Mouse (Mus musculus) kidney, postnatal 0 days (tissue): ENCODE results near the gene Ccnf. TPM values are rescaled to one million over a fixed set of nuclear protein-coding genes. Genes with fewer than 3 reads are reported as not detected.

ENCODE experiments used
- ATAC-seq: fragments of 200-750 bp; cut with Nextera tagmentation; replicated peaks from 2 replicates; pipeline ENCODE4 v1.8.0; 2017; ENCODE audit warnings: low read depth, moderate number of reproducible peaks, moderate TSS enrichment, moderate library complexity; ENCODE audit not compliant: low FRiP score
- DNase-seq: peaks from one replicate; pipeline ENCODE4 v3.0.0-alpha.2; 2016; ENCODE audit warnings: low spot score
- H3K27ac ChIP-seq: fragments of 300-500 bp; sonication (generic); 2 replicates; pipeline ENCODE4 v1.5.1; 2014; ENCODE audit warnings: mild to moderate bottlenecking
- H3K27me3 ChIP-seq: fragments of 300-500 bp; sonication (generic); 2 replicates; pipeline ENCODE4 v1.6.1; 2014; ENCODE audit warnings: low read length, mixed read lengths; ENCODE audit not compliant: insufficient read depth
- H3K36me3 ChIP-seq: fragments of 300-500 bp; sonication (generic); 2 replicates; pipeline ENCODE4 v1.6.1; 2014; ENCODE audit warnings: low read length, mixed read lengths; ENCODE audit not compliant: insufficient read depth
- H3K4me1 ChIP-seq: fragments of 300-500 bp; sonication (generic); replicated peaks from 2 replicates; pipeline ENCODE4 v1.6.1; 2014; ENCODE audit warnings: antibody characterized with exemption, low read length, mixed read lengths; ENCODE audit not compliant: insufficient read depth
- H3K4me2 ChIP-seq: fragments of 300-500 bp; sonication (generic); 2 replicates; pipeline ENCODE4 v1.6.1; 2014; ENCODE audit warnings: mild to moderate bottlenecking, low read length, moderate library complexity, mixed read lengths
- H3K4me3 ChIP-seq: fragments of 300-500 bp; sonication (generic); replicated peaks from 2 replicates; pipeline ENCODE4 v1.5.1; 2014; ENCODE audit warnings: low read depth, low read length
- H3K9ac ChIP-seq: fragments of 300-500 bp; sonication (generic); 2 replicates; pipeline ENCODE4 v1.6.1; 2014; ENCODE audit warnings: low read depth, low read length
- H3K9me3 ChIP-seq: fragments of 300-500 bp; sonication (generic); replicated peaks from 2 replicates; pipeline ENCODE4 v1.6.1; 2016; ENCODE audit warnings: low read length, inconsistent platforms, mixed read lengths
- CTCF ChIP-seq: IDR thresholded peaks from 2 replicates; pipeline ENCODE4 v1.5.1; 2016; ENCODE audit warnings: antibody characterized with exemption, low read depth, mild to moderate bottlenecking, moderate library complexity
- WGBS: fragments of 180-500 bp; shearing (Covaris S2); extraction: QIAGEN DNeasy Blood & Tissue Kit; methylation state at CpG from one replicate; pipeline ENCODE4 v1.1.7; 2014; 5-methylcytosine and 5-hydroxymethylcytosine counted together
- microRNA-seq: library from miRNA; unstranded; fragments of <30 nt; microRNA quantifications from one replicate; pipeline ENCODE4, GENCODE M21; 2016
- polyA plus RNA-seq: library from polyadenylated mRNA; unstranded; fragments of >200 nt; fragmentation: Nextera tagmentation; extraction: Ambion mirVana; gene quantifications from 2 replicates; pipeline ENCODE4 v1.2.1, GENCODE M21; 2015

Ccnf gene
- polyA plus RNA-seq, 1 experiment from 2014 or later, result 18.3 TPM

GRCm38 (mm10) chr17:24193268-24193667, 58.0 kb downstream of the Ccnf start:
- TF ChIP-seq CTCF, result no peak

GRCm38 (mm10) chr17:24192848-24193247, 58.4 kb downstream of the Ccnf start:
- ATAC-seq, result no peak
- Histone ChIP-seq H3K9me3 (no peaks in the 10 kb centered on the region), H3K4me1 (no peaks in the 10 kb centered on the region), H3K9ac (no peak overlapping the region), H3K27me3 (no peaks in the 10 kb centered on the region), H3K4me2 (no peak overlapping the region), H3K4me3 (no peak overlapping the region), H3K36me3 (no peaks in the 10 kb centered on the region), H3K27ac (no peak overlapping the region)
- no peak for DNase-seq
- WGBS, result 59% methylated on average over 8 of the region's 8 CpGs
- TF ChIP-seq CTCF, result no peak

More at GRCm38 (mm10) chr17:24193268-24193667, 58.0 kb downstream of the Ccnf start:
- Histone ChIP-seq H3K27me3 (no peaks in the 10 kb centered on the region), H3K4me2 (no peak overlapping the region), H3K9ac (no peak overlapping the region), H3K4me1 (no peaks in the 10 kb centered on the region), H3K4me3 (no peak overlapping the region), H3K9me3 (no peaks in the 10 kb centered on the region), H3K36me3 (no peaks in the 10 kb centered on the region), H3K27ac (no peak overlapping the region)
- DNase-seq, result no peak
- ATAC-seq, result no peak
- 88% methylated on average over 8 of the region's 8 CpGs for WGBS

- Histone ChIP-seq H3K4me2 (no peak overlapping the region), H3K27me3 (no peaks in the 10 kb centered on the region), H3K4me3 (no peak overlapping the region), H3K9ac (no peak overlapping the region), H3K9me3 (no peaks in the 10 kb centered on the region), H3K36me3 (no peaks in the 10 kb centered on the region), H3K27ac (no peak overlapping the region), H3K4me1 (no peaks in the 10 kb centered on the region)
- TF ChIP-seq CTCF, result no peak
- ATAC-seq (no peak), DNase-seq (no peak)
- WGBS, result 67% methylated on average over 4 of the region's 4 CpGs
Observed at GRCm38 (mm10) chr17:24191481-24191880, 59.8 kb downstream of the Ccnf start.

GRCm38 (mm10) chr17:24190934-24191333, 60.4 kb downstream of the Ccnf start:
- no peak for DNase-seq
- H3K27ac ChIP-seq, result no peak overlapping the region
- TF ChIP-seq CTCF, result no peak
- H3K9ac ChIP-seq, result no peak overlapping the region
- H3K36me3 ChIP-seq, result no peaks in the 10 kb centered on the region
- 85% methylated on average over 2 of the region's 2 CpGs for WGBS
- no peak for ATAC-seq
- no peak overlapping the region for H3K4me2 ChIP-seq
- H3K27me3 ChIP-seq, result no peaks in the 10 kb centered on the region
- H3K4me3 ChIP-seq, result no peak overlapping the region
- no peaks in the 10 kb centered on the region for H3K4me1 ChIP-seq
- no peaks in the 10 kb centered on the region for H3K9me3 ChIP-seq

GRCm38 (mm10) chr17:24174259-24174658, 77.0 kb downstream of the Ccnf start:
- H3K27me3 ChIP-seq, result no peaks in the 10 kb centered on the region
- no peaks in the 10 kb centered on the region for H3K4me1 ChIP-seq
- ATAC-seq (no peak), DNase-seq (no peak)
- no peak overlapping the region for H3K4me2 ChIP-seq
- no peak for TF ChIP-seq CTCF
- 77% methylated on average over 3 of the region's 3 CpGs for WGBS
- no peak overlapping the region for H3K9ac ChIP-seq
- no peak overlapping the region for H3K27ac ChIP-seq
- H3K4me3 ChIP-seq, result no peak overlapping the region
- H3K36me3 ChIP-seq, result no peaks in the 10 kb centered on the region
- no peaks in the 10 kb centered on the region for H3K9me3 ChIP-seq

GRCm38 (mm10) chr17:24173423-24173822, 77.9 kb downstream of the Ccnf start:
- no peak for ATAC-seq
- no peaks in the 10 kb centered on the region for H3K27me3 ChIP-seq
- peak; percentile 98 for TF ChIP-seq CTCF
- H3K4me3 ChIP-seq, result no peak overlapping the region
- no peak overlapping the region for H3K9ac ChIP-seq
- H3K4me1 ChIP-seq, result no peaks in the 10 kb centered on the region
- DNase-seq, result peak; percentile 89
- no peak overlapping the region for H3K27ac ChIP-seq
- H3K36me3 ChIP-seq, result no peaks in the 10 kb centered on the region
- WGBS, result 4% methylated on average over 3 of the region's 3 CpGs
- no peaks in the 10 kb centered on the region for H3K9me3 ChIP-seq
- H3K4me2 ChIP-seq, result no peak overlapping the region

Small RNAs within 50 kb of the gene (microRNA-seq; reads per million reads assigned to microRNA genes)
- 1.4 reads per million for gene Mir5134
- 0.80 reads per million for gene Mir6965

Other genes starting within 250 kb of the Ccnf start
- 0.68 and 0.78 TPM in 2 replicates for gene Prss27, start 213.3 kb downstream of the Ccnf start, polyA plus RNA-seq
- gene Kctd5, start 178.0 kb downstream of the Ccnf start, polyA plus RNA-seq, result 47.6 and 51.2 TPM in 2 replicates
- 28.7 and 29.4 TPM in 2 replicates for gene Pdpk1, start 100.6 kb downstream of the Ccnf start, polyA plus RNA-seq
- gene Amdhd2, start 87.7 kb downstream of the Ccnf start, polyA plus RNA-seq, result 47.9 and 52.5 TPM in 2 replicates
- gene Atp6v0c, start 81.8 kb downstream of the Ccnf start, polyA plus RNA-seq, result 974 and 1,011 TPM in 2 replicates
- 2.3 and 2.5 TPM in 2 replicates for gene Tbc1d24, start 45.9 kb downstream of the Ccnf start, polyA plus RNA-seq
- 2.7 and 4.0 TPM in 2 replicates for gene Ntn3, start 42.0 kb downstream of the Ccnf start, polyA plus RNA-seq
- gene Tedc2, start 30.6 kb downstream of the Ccnf start, polyA plus RNA-seq, result 6.1 and 6.7 TPM in 2 replicates
- gene Abca17, start 99.6 kb upstream of the Ccnf start, polyA plus RNA-seq, result not detected in 2 replicates
- gene Abca3, start 100.5 kb upstream of the Ccnf start, polyA plus RNA-seq, result 21.8 TPM in 2 replicates
- 191 and 203 TPM in 2 replicates for gene Rnps1, start 163.1 kb upstream of the Ccnf start, polyA plus RNA-seq
- gene Eci1, start 175.2 kb upstream of the Ccnf start, polyA plus RNA-seq, result 109 and 136 TPM in 2 replicates
- 3.8 and 4.1 TPM in 2 replicates for gene Dnase1l2, start 191.6 kb upstream of the Ccnf start, polyA plus RNA-seq
- 9.8 and 12.0 TPM in 2 replicates for gene E4f1, start 218.8 kb upstream of the Ccnf start, polyA plus RNA-seq
- 61.7 and 64.0 TPM in 2 replicates for gene Pgp, start 218.9 kb upstream of the Ccnf start, polyA plus RNA-seq
- gene Bricd5, start 222.4 kb upstream of the Ccnf start, polyA plus RNA-seq, result 1.2 and 1.6 TPM in 2 replicates
- gene Mlst8, start 227.6 kb upstream of the Ccnf start, polyA plus RNA-seq, result 24.1 and 24.2 TPM in 2 replicates
- gene Caskin1, start 237.1 kb upstream of the Ccnf start, polyA plus RNA-seq, result 0.82 and 1.1 TPM in 2 replicates